Mouse (Mus musculus): ENCODE data around the gene Ahnak. TPM values are rescaled to one million over a fixed set of nuclear protein-coding genes. Genes with fewer than 3 reads are reported as not detected.
"Not testable (repeated sequence)": the region's sequence is repeated elsewhere in the genome, so short reads cannot be mapped to it uniquely, and the experiment has no call there.

Gene Ahnak
- total RNA-seq, 1 experiment: 155 TPM

- in situ Hi-C loops (cut with MboI; ENCODE audit: low sequenced_read_pairs in 2 of 2, unreplicated experiment in 2 of 2): no loop called here
- Histone ChIP-seq H3K9me3 (ENCODE audit: control insufficient read depth, insufficient read depth, low read depth, low read length) (no peaks in the 10 kb centered on the region), H3K36me3 (ENCODE audit: control insufficient read depth, insufficient read depth, low read length, poor library complexity, severe bottlenecking) (peaks cover 8% of the 10 kb centered on the region), H3K4me1 (ENCODE audit: control insufficient read depth in 2 of 2, insufficient read depth in 2 of 2, low read length in 2 of 2, poor library complexity in 1 of 2) (no peaks in the 10 kb centered on the region), H3K4me3 (ENCODE audit: insufficient read depth in 1 of 2, low read depth in 1 of 2, low read length in 2 of 2, poor library complexity in 1 of 2, severe bottlenecking in 1 of 2) (no peak overlapping the region), H3K27ac (ENCODE audit: insufficient read depth, low read depth, low read length, poor library complexity, severe bottlenecking) (no peak overlapping the region), H3K9ac (ENCODE audit: insufficient read depth, low read depth, low read length, poor library complexity, severe bottlenecking) (no peak overlapping the region)
- no peak for DNase-seq (ENCODE audit: low read depth, low spot score)
- no peak for TF ChIP-seq MAFK (IDR thresholded peaks at IDR 0.05; ENCODE audit: insufficient read depth, low read depth, low read length)
- TF ChIP-seq HCFC1 (IDR thresholded peaks at IDR 0.05; ENCODE audit: borderline replicate concordance, insufficient read depth, low read length): no peak
- no peak for TF ChIP-seq ZC3H11A (IDR thresholded peaks at IDR 0.05; ENCODE audit: borderline replicate concordance, low read depth, low read length)
- TF ChIP-seq CHD2 (IDR thresholded peaks at IDR 0.05; ENCODE audit: low read depth, low read length): no peak
- no peak for TF ChIP-seq ZNF384 (IDR thresholded peaks at IDR 0.05; ENCODE audit: low read depth, low read length)
Measured at GRCm38 (mm10) chr19:9116268-9116667, 127.2 kb downstream of the Ahnak start.

- no peaks in the 10 kb centered on the region for H3K9me3 ChIP-seq (ENCODE audit: control insufficient read depth, insufficient read depth, low read depth, low read length)
- no peak overlapping the region for H3K4me3 ChIP-seq (ENCODE audit: insufficient read depth in 1 of 2, low read depth in 1 of 2, low read length in 2 of 2, poor library complexity in 1 of 2, severe bottlenecking in 1 of 2)
- no peak for TF ChIP-seq MAFK (IDR thresholded peaks at IDR 0.05; ENCODE audit: insufficient read depth, low read depth, low read length)
- TF ChIP-seq CHD2 (IDR thresholded peaks at IDR 0.05; ENCODE audit: low read depth, low read length): no peak
- TF ChIP-seq HCFC1 (IDR thresholded peaks at IDR 0.05; ENCODE audit: borderline replicate concordance, insufficient read depth, low read length): no peak
- no peak for TF ChIP-seq ZC3H11A (IDR thresholded peaks at IDR 0.05; ENCODE audit: borderline replicate concordance, low read depth, low read length)
- no peak for DNase-seq (ENCODE audit: low read depth, low spot score)
- no peaks in the 10 kb centered on the region for H3K4me1 ChIP-seq (ENCODE audit: control insufficient read depth in 2 of 2, insufficient read depth in 2 of 2, low read length in 2 of 2, poor library complexity in 1 of 2)
- H3K9ac ChIP-seq (ENCODE audit: insufficient read depth, low read depth, low read length, poor library complexity, severe bottlenecking): no peak overlapping the region
- peaks cover 8% of the 10 kb centered on the region for H3K36me3 ChIP-seq (ENCODE audit: control insufficient read depth, insufficient read depth, low read length, poor library complexity, severe bottlenecking)
- H3K27ac ChIP-seq (ENCODE audit: insufficient read depth, low read depth, low read length, poor library complexity, severe bottlenecking): no peak overlapping the region
- in situ Hi-C loops (cut with MboI; ENCODE audit: low sequenced_read_pairs in 2 of 2, unreplicated experiment in 2 of 2): no loop called here
Measured at GRCm38 (mm10) chr19:9117275-9117674, 128.2 kb downstream of the Ahnak start.

GRCm38 (mm10) chr19:9119655-9120425 lies 130.8 kb downstream of the Ahnak start:
- Histone ChIP-seq H3K4me1 (ENCODE audit: control insufficient read depth in 2 of 2, insufficient read depth in 2 of 2, low read length in 2 of 2, poor library complexity in 1 of 2) (no peaks in the 10 kb centered on the region), H3K4me3 (ENCODE audit: insufficient read depth in 1 of 2, low read depth in 1 of 2, low read length in 2 of 2, poor library complexity in 1 of 2, severe bottlenecking in 1 of 2) (no peak overlapping the region), H3K27ac (ENCODE audit: insufficient read depth, low read depth, low read length, poor library complexity, severe bottlenecking) (no peak overlapping the region), H3K9ac (ENCODE audit: insufficient read depth, low read depth, low read length, poor library complexity, severe bottlenecking) (no peak overlapping the region), H3K9me3 (ENCODE audit: control insufficient read depth, insufficient read depth, low read depth, low read length) (no peaks in the 10 kb centered on the region), H3K36me3 (ENCODE audit: control insufficient read depth, insufficient read depth, low read length, poor library complexity, severe bottlenecking) (peaks cover 6% of the 10 kb centered on the region)
- in situ Hi-C loops (cut with MboI; ENCODE audit: low sequenced_read_pairs in 2 of 2, unreplicated experiment in 2 of 2): no loop called here
- no peak for DNase-seq (ENCODE audit: low read depth, low spot score)
- TF ChIP-seq HCFC1 (IDR thresholded peaks at IDR 0.05; ENCODE audit: borderline replicate concordance, insufficient read depth, low read length) (no peak), ZC3H11A (IDR thresholded peaks at IDR 0.05; ENCODE audit: borderline replicate concordance, low read depth, low read length) (no peak), ZNF384 (IDR thresholded peaks at IDR 0.05; ENCODE audit: low read depth, low read length) (no peak), CHD2 (IDR thresholded peaks at IDR 0.05; ENCODE audit: low read depth, low read length) (no peak), MAFK (IDR thresholded peaks at IDR 0.05; ENCODE audit: insufficient read depth, low read depth, low read length) (no peak)

- Histone ChIP-seq H3K9ac (ENCODE audit: insufficient read depth, low read depth, low read length, poor library complexity, severe bottlenecking) (no peak overlapping the region), H3K27ac (ENCODE audit: insufficient read depth, low read depth, low read length, poor library complexity, severe bottlenecking) (no peak overlapping the region), H3K9me3 (ENCODE audit: control insufficient read depth, insufficient read depth, low read depth, low read length) (no peaks in the 10 kb centered on the region), H3K4me3 (ENCODE audit: insufficient read depth in 1 of 2, low read depth in 1 of 2, low read length in 2 of 2, poor library complexity in 1 of 2, severe bottlenecking in 1 of 2) (no peak overlapping the region), H3K4me1 (ENCODE audit: control insufficient read depth in 2 of 2, insufficient read depth in 2 of 2, low read length in 2 of 2, poor library complexity in 1 of 2) (no peaks in the 10 kb centered on the region), H3K36me3 (ENCODE audit: control insufficient read depth, insufficient read depth, low read length, poor library complexity, severe bottlenecking) (0 out of 2 replicates have a peak, but pooled peaks cover 3% of the 10 kb centered on the region)
- DNase-seq (ENCODE audit: low read depth, low spot score): no peak
- TF ChIP-seq ZNF384 (IDR thresholded peaks at IDR 0.05; ENCODE audit: low read depth, low read length) (no peak), CHD2 (IDR thresholded peaks at IDR 0.05; ENCODE audit: low read depth, low read length) (no peak), ZC3H11A (IDR thresholded peaks at IDR 0.05; ENCODE audit: borderline replicate concordance, low read depth, low read length) (no peak), MAFK (IDR thresholded peaks at IDR 0.05; ENCODE audit: insufficient read depth, low read depth, low read length) (no peak), HCFC1 (IDR thresholded peaks at IDR 0.05; ENCODE audit: borderline replicate concordance, insufficient read depth, low read length) (no peak)
- in situ Hi-C loops (cut with MboI; ENCODE audit: low sequenced_read_pairs in 2 of 2, unreplicated experiment in 2 of 2): no loop called here
Measured at GRCm38 (mm10) chr19:9122390-9122789, 133.3 kb downstream of the Ahnak start.

GRCm38 (mm10) chr19:9123986-9124385 lies 134.9 kb downstream of the Ahnak start:
- in situ Hi-C loops (cut with MboI; ENCODE audit: low sequenced_read_pairs in 2 of 2, unreplicated experiment in 2 of 2); DNase-seq (ENCODE audit: low read depth, low spot score): not testable (repeated sequence)

More at GRCm38 (mm10) chr19:9123986-9124385, 134.9 kb downstream of the Ahnak start:
- not testable (repeated sequence) for H3K9me3 ChIP-seq (ENCODE audit: control insufficient read depth, insufficient read depth, low read depth, low read length); H3K36me3 ChIP-seq (ENCODE audit: control insufficient read depth, insufficient read depth, low read length, poor library complexity, severe bottlenecking); H3K4me1 ChIP-seq (ENCODE audit: control insufficient read depth in 2 of 2, insufficient read depth in 2 of 2, low read length in 2 of 2, poor library complexity in 1 of 2); H3K27ac ChIP-seq (ENCODE audit: insufficient read depth, low read depth, low read length, poor library complexity, severe bottlenecking); H3K4me3 ChIP-seq (ENCODE audit: insufficient read depth in 1 of 2, low read depth in 1 of 2, low read length in 2 of 2, poor library complexity in 1 of 2, severe bottlenecking in 1 of 2); H3K9ac ChIP-seq (ENCODE audit: insufficient read depth, low read depth, low read length, poor library complexity, severe bottlenecking)

Measured in ES-E14 (cell line).